Mouse (Mus musculus) embryonic fibroblast, embryonic 13.5 days (primary cell): ENCODE measurements around the gene Hdac5. TPM values are rescaled to one million over a fixed set of nuclear protein-coding genes. Genes with fewer than 3 reads are reported as not detected.

Source experiments
- H3K27ac ChIP-seq: 2 replicates; pipeline ENCODE4 v1.5.1; 2012; ENCODE audit warnings: low read length, control low read depth, inconsistent platforms; ENCODE audit not compliant: insufficient read depth
- H3K4me1 ChIP-seq: 2 replicates; pipeline ENCODE4 v1.6.1; 2011; ENCODE audit warnings: low read length; ENCODE audit not compliant: control insufficient read depth, insufficient read depth
- H3K4me3 ChIP-seq: 2 replicates; pipeline ENCODE4 v1.5.1; 2011; ENCODE audit warnings: mild to moderate bottlenecking, control low read depth, low read length; ENCODE audit not compliant: insufficient read depth
- CTCF ChIP-seq: IDR thresholded peaks from 2 replicates; pipeline ENCODE4 v1.5.1; 2011; ENCODE audit warnings: mild to moderate bottlenecking, control low read depth, low read length, moderate library complexity, borderline replicate concordance; ENCODE audit not compliant: insufficient read depth
- POLR2A ChIP-seq: IDR thresholded peaks from 2 replicates; pipeline ENCODE4 v1.6.1; 2011; ENCODE audit warnings: low read depth, mild to moderate bottlenecking, control low read depth, low read length, moderate library complexity
- polyA plus RNA-seq: library from polyadenylated mRNA; stranded (reverse); fragments of >200 nt; gene quantifications from 2 replicates; pipeline ENCODE4 v1.2.4, GENCODE M21; 2011; ENCODE audit warnings: low read depth; ENCODE audit not compliant: missing spikeins, insufficient read length

Hdac5 gene
- polyA plus RNA-seq, 1 experiment: 54.9 TPM

- TF ChIP-seq CTCF: no peak
- no peak for TF ChIP-seq POLR2A
- H3K4me3 ChIP-seq: no peak overlapping the region
- no peaks in the 10 kb centered on the region for H3K4me1 ChIP-seq
- H3K27ac ChIP-seq: no peak overlapping the region
Observed at GRCm38 (mm10) chr11:102156786-102157089, 73.2 kb downstream of the Hdac5 start.

- TF ChIP-seq CTCF (no peak), POLR2A (peak; percentile 84)
- H3K4me1 ChIP-seq: no peaks in the 10 kb centered on the region
- H3K4me3 ChIP-seq: peak within 1 kb of the TSS; percentile 63
- peak within 1 kb of the TSS; percentile 1; the same call in 1 of the 2 replicates for H3K27ac ChIP-seq
Observed at GRCm38 (mm10) chr11:102156039-102156785, 73.8 kb downstream of the Hdac5 start, which contains the start of gene Tmem101. Gene Tmem101 (minus strand): TSS chr11:102156404.

- no peaks in the 10 kb centered on the region for H3K4me1 ChIP-seq
- TF ChIP-seq CTCF: no peak
- no peak for TF ChIP-seq POLR2A
- H3K27ac ChIP-seq: no peak overlapping the region
- H3K4me3 ChIP-seq: no peak overlapping the region
Observed at GRCm38 (mm10) chr11:102147213-102147989, 82.6 kb downstream of the Hdac5 start.

GRCm38 (mm10) chr11:102146531-102146930, 83.4 kb downstream of the Hdac5 start:
- no peak for TF ChIP-seq CTCF
- TF ChIP-seq POLR2A: no peak
- H3K27ac ChIP-seq: no peak overlapping the region
- H3K4me3 ChIP-seq: no peak overlapping the region

GRCm38 (mm10) chr11:102146005-102146404, 84.0 kb downstream of the Hdac5 start:
- no peak overlapping the region for H3K27ac ChIP-seq
- H3K4me3 ChIP-seq: no peak overlapping the region
- no peak for TF ChIP-seq CTCF
- no peak for TF ChIP-seq POLR2A
- no peaks in the 10 kb centered on the region for H3K4me1 ChIP-seq

More at GRCm38 (mm10) chr11:102146531-102146930, 83.4 kb downstream of the Hdac5 start:
- no peaks in the 10 kb centered on the region for H3K4me1 ChIP-seq

GRCm38 (mm10) chr11:102145471-102146001, 84.4 kb downstream of the Hdac5 start, which contains the start of gene Nags:
Gene Nags (plus strand): TSS chr11:102145513.
- Histone ChIP-seq H3K4me3 (0 out of 2 replicates have a peak within 1 kb of the TSS, but pooled peaks have one; percentile 1), H3K4me1 (no peaks in the 10 kb centered on the region), H3K27ac (no peak within 1 kb of the TSS)
- TF ChIP-seq CTCF: no peak
- TF ChIP-seq POLR2A: no peak

GRCm38 (mm10) chr11:102144957-102145470, 85.0 kb downstream of the Hdac5 start:
- Histone ChIP-seq H3K4me1 (no peaks in the 10 kb centered on the region), H3K27ac (no peak overlapping the region), H3K4me3 (no peak overlapping the region)
- TF ChIP-seq POLR2A (no peak), CTCF (no peak)

Other genes with a start within 250 kb of the Hdac5 start
- gene Cfap97d1, start 245.9 kb downstream of the Hdac5 start, polyA plus RNA-seq: not detected in 2 replicates
- 34.8 and 49.4 TPM in 2 replicates for gene Dusp3, start 243.2 kb downstream of the Hdac5 start, polyA plus RNA-seq
- gene Mpp3, start 201.7 kb downstream of the Hdac5 start, polyA plus RNA-seq: 0.40 and 0.42 TPM in 2 replicates
- not detected in 2 replicates for gene Cd300lg, start 188.7 kb downstream of the Hdac5 start, polyA plus RNA-seq
- 6.8 and 6.9 TPM in 2 replicates for gene Mpp2, start 141.7 kb downstream of the Hdac5 start, polyA plus RNA-seq
- gene Ppy, start 128.8 kb downstream of the Hdac5 start, polyA plus RNA-seq: not detected in 2 replicates
- not detected in 2 replicates for gene Pyy, start 122.3 kb downstream of the Hdac5 start, polyA plus RNA-seq
- gene Nags, start 84.7 kb downstream of the Hdac5 start, polyA plus RNA-seq: not detected in 2 replicates
- 11.2 and 14.9 TPM in 2 replicates for gene Tmem101, start 73.8 kb downstream of the Hdac5 start, polyA plus RNA-seq
- 113 and 124 TPM in 2 replicates for gene Lsm12, start 44.9 kb downstream of the Hdac5 start, polyA plus RNA-seq
- gene G6pc3, start 40.5 kb downstream of the Hdac5 start, polyA plus RNA-seq: 37.9 and 40.0 TPM in 2 replicates
- 6.5 and 10.2 TPM in 2 replicates for gene BC030867, start 18.7 kb upstream of the Hdac5 start, polyA plus RNA-seq
- gene Asb16, start 38.6 kb upstream of the Hdac5 start, polyA plus RNA-seq: 0.37 and 0.45 TPM in 2 replicates
- 37.7 and 44.6 TPM in 2 replicates for gene Tmub2, start 54.8 kb upstream of the Hdac5 start, polyA plus RNA-seq
- gene Atxn7l3, start 66.5 kb upstream of the Hdac5 start, polyA plus RNA-seq: 50.7 and 55.6 TPM in 2 replicates
- 75.5 and 102 TPM in 2 replicates for gene Ubtf, start 89.6 kb upstream of the Hdac5 start, polyA plus RNA-seq
- gene Slc4a1, start 136.0 kb upstream of the Hdac5 start, polyA plus RNA-seq: not detected in 2 replicates
- gene Rundc3a, start 163.2 kb upstream of the Hdac5 start, polyA plus RNA-seq: 0.86 TPM in 1 of 2 replicates, not detected in the other
- gene Slc25a39, start 177.8 kb upstream of the Hdac5 start, polyA plus RNA-seq: 164 and 174 TPM in 2 replicates
- 226 and 252 TPM in 2 replicates for gene Grn, start 200.1 kb upstream of the Hdac5 start, polyA plus RNA-seq
- 14.0 and 17.9 TPM in 2 replicates for gene Fam171a2, start 217.5 kb upstream of the Hdac5 start, polyA plus RNA-seq
- 6.4 and 11.6 TPM in 2 replicates for gene Itga2b, start 240.0 kb upstream of the Hdac5 start, polyA plus RNA-seq